Mouse (Mus musculus) olfactory bulb, adult 2 months (tissue): ENCODE data around the gene Serpina3k.
"Not testable (repeated sequence)": the region's sequence is repeated elsewhere in the genome, so short reads cannot be mapped to it uniquely, and the experiment has no call there.

ENCODE experiments used
- CTCF ChIP-seq: fragments of 200-500 bp; IDR thresholded peaks from 2 replicates; pipeline ENCODE4 v1.5.1; 2012; ENCODE audit warnings: low read depth, mild to moderate bottlenecking, low read length, moderate library complexity; ENCODE audit not compliant: insufficient read depth
- POLR2A ChIP-seq: fragments of 200-500 bp; IDR thresholded peaks from 2 replicates; pipeline ENCODE4 v1.6.1; 2012; ENCODE audit warnings: mild to moderate bottlenecking, low read depth, low read length, moderate library complexity; ENCODE audit not compliant: insufficient read depth

- TF ChIP-seq POLR2A, CTCF: not testable (repeated sequence)
Observed at GRCm38 (mm10) chr12:104342489-104342888, 4.2 kb downstream of the Serpina3k start.
